8 mouse cellular contexts compared by ENCODE assay signal in genomic region chr11:101986913-101987312, GRCm38 (mm10). TPM values are rescaled to one million over a fixed set of nuclear protein-coding genes. Genes with fewer than 3 reads are reported as not detected.
DNase-seq lines count a peak whose midpoint lies in the region; ATAC-seq and TF ChIP-seq lines count a peak whose summit lies in the region.

Gene Dusp3, minus strand, starts transcription at chr11:101987013.

- ATAC-seq in limb, embryonic 14.5 days (ENCODE audit: low FRiP score, low read depth) = no peak

- H3K9ac ChIP-seq in limb, embryonic 14.5 days (ENCODE audit: low read depth, low read length, severe bottlenecking) = no peak within 1 kb of the TSS

- no peaks in the 10 kb centered on the region for H3K9me3 ChIP-seq in limb, embryonic 14.5 days (ENCODE audit: control insufficient read depth, low read length)

- no peak within 1 kb of the TSS for H3K4me3 ChIP-seq in left cerebral cortex, adult 2 months
- no peak within 1 kb of the TSS for H3K4me3 ChIP-seq in cortical plate, adult 2 months (ENCODE audit: insufficient read depth, low read length)
- H3K4me3 ChIP-seq in limb, embryonic 14.5 days (replicated peaks; ENCODE audit: low read length) = no peak within 1 kb of the TSS

- H3K27ac ChIP-seq in left cerebral cortex, adult 2 months = no peak within 1 kb of the TSS
- no peak within 1 kb of the TSS for H3K27ac ChIP-seq in cortical plate, adult 2 months (ENCODE audit: insufficient read depth, low read length)
- H3K27ac ChIP-seq in limb, embryonic 14.5 days (replicated peaks; ENCODE audit: low read depth, low read length) = no peak within 1 kb of the TSS

- no peak for TF ChIP-seq POLR2A in cortical plate, adult 2 months (IDR thresholded peaks at IDR 0.05; ENCODE audit: extremely low read depth, insufficient read depth, low read length)
- no peak for TF ChIP-seq POLR2A in limb, embryonic 14.5 days (IDR thresholded peaks at IDR 0.05; ENCODE audit: borderline replicate concordance, extremely low read depth, insufficient read depth, insufficient read length)

- no peak for TF ChIP-seq CTCF in left cerebral cortex, adult 2 months (IDR thresholded peaks at IDR 0.05)
- TF ChIP-seq CTCF in cortical plate, adult 2 months (IDR thresholded peaks at IDR 0.05; ENCODE audit: extremely low read depth, insufficient read depth, low read length) = no peak

- no peaks in the 10 kb centered on the region for H3K36me3 ChIP-seq in limb, embryonic 14.5 days (ENCODE audit: control insufficient read depth, insufficient read depth, low read length)

- no peak for DNase-seq in left cerebral cortex, adult 2 months (ENCODE audit: extremely low spot score in 1 of 2, low spot score in 2 of 2)
- no peak for DNase-seq in left cerebral cortex, adult 11 months (ENCODE audit: low spot score)
- DNase-seq in heart, postnatal 10 days = no peak
- no peak for DNase-seq in limb, embryonic 14.5 days (ENCODE audit: low spot score)
- no peak for DNase-seq in thymus, postnatal 25 days
- DNase-seq in c-Kit-positive CD71-positive TER-119-positive erythroid progenitor cells, embryonic 14.5 days (ENCODE audit: low spot score) = no peak
- DNase-seq in spleen, postnatal 4 days (ENCODE audit: low spot score in 2 of 2) = no peak

- H3K27me3 ChIP-seq in limb, embryonic 14.5 days (ENCODE audit: control insufficient read depth, insufficient read depth, low read length) = no peaks in the 10 kb centered on the region

- 89% methylated on average over 3 of the region's 3 CpGs for WGBS in limb, embryonic 14.5 days

- H3K4me1 ChIP-seq in cortical plate, adult 2 months (ENCODE audit: control insufficient read depth, insufficient read depth, low read length) = peaks cover 10% of the 10 kb centered on the region; the same call in 1 of the 2 replicates
- 0 out of 2 replicates have a peak, but pooled peaks cover 10% of the 10 kb centered on the region for H3K4me1 ChIP-seq in limb, embryonic 14.5 days (ENCODE audit: control insufficient read depth, insufficient read depth, low read length)

- intact Hi-C loops in left cerebral cortex, adult 2 months (cut with DNase I) = loop anchor here (1.0 to 5.0 kb wide), 3 partner anchors 53 to 170 kb away; partner anchors contain the start of gene Tmem101
- intact Hi-C loops in heart, postnatal 10 days (cut with DNase I) = loop anchor here (1.0 to 5.0 kb wide), 2 partner anchors 53 to 150 kb away; no protein-coding TSS in a partner anchor

- H3K4me2 ChIP-seq in limb, embryonic 14.5 days (replicated peaks; ENCODE audit: low read depth, low read length, severe bottlenecking) = no peak within 1 kb of the TSS

RNA-seq across cellular contexts. Expression of gene Dusp3, which starts in this region (rescaled TPM):
- total RNA-seq in left cerebral cortex, adult 2 months (2021) = 100 to 1,000 TPM; 206 to 220 TPM
- 162 and 171 TPM in 2 replicates for polyA plus RNA-seq in cortical plate, adult 2 months (2012; rRNA removed)
- total RNA-seq in heart, postnatal 10 days (2021) = 100 to 1,000 TPM; 145 to 170 TPM
- 20.1 and 21.1 TPM in 2 replicates for polyA plus RNA-seq in limb, embryonic 14.5 days (2012; rRNA removed)
- polyA plus RNA-seq in limb, embryonic 14.5 days (2014; fragmentation: Nextera tagmentation; extraction: Ambion mirVana) = 23.4 and 23.6 TPM in 2 replicates
